Comparison of ENCODE assay signal across 11 mouse cellular contexts in genomic region chr6:37211545-37212247, GRCm38 (mm10).
A peak's percentile ranks its signal among the peaks of the same experiment; 100 is the strongest.
DNase-seq lines count a peak whose midpoint lies in the region; ATAC-seq lines count a peak whose summit lies in the region.
"Had no signal": no experiment of that assay in that cellular context is flagged by ENCODE, and none has a peak within 500 bp of the region (broad histone marks: within the 10 kb centered on the region; RNA-seq: fewer than 3 reads in every experiment).

No protein-coding gene starts in this region.

- peak; percentile 10 to 28 for DNase-seq in kidney, postnatal 4 days
- DNase-seq in kidney, adult 8-10 months = no peak
- no peak for DNase-seq in hindbrain, embryonic 14.5 days (ENCODE audit: low spot score)
- DNase-seq in spleen, adult 12 weeks (ENCODE audit: low spot score) = no peak
- DNase-seq in cerebellum, postnatal 14 days = no peak
- DNase-seq: cerebellum, adult 18-20 months; right cerebral cortex, postnatal 4 days; thymus, postnatal 14 days had no signal

- no peaks in the 10 kb centered on the region for H3K9me3 ChIP-seq in embryonic facial prominence, embryonic 13.5 days
- H3K9me3 ChIP-seq in hindbrain, embryonic 14.5 days (ENCODE audit: control insufficient read depth, low read length) = no peaks in the 10 kb centered on the region
- no peaks in the 10 kb centered on the region for H3K9me3 ChIP-seq in neural tube, embryonic 13.5 days

- H3K27me3 ChIP-seq in embryonic facial prominence, embryonic 13.5 days = no peaks in the 10 kb centered on the region
- H3K27me3 ChIP-seq in hindbrain, embryonic 14.5 days (ENCODE audit: control insufficient read depth, insufficient read depth, low read length) = no peaks in the 10 kb centered on the region
- H3K27me3 ChIP-seq in neural tube, embryonic 13.5 days = no peaks in the 10 kb centered on the region

- peaks cover 47% of the 10 kb centered on the region for H3K4me1 ChIP-seq in embryonic facial prominence, embryonic 13.5 days
- H3K4me1 ChIP-seq in hindbrain, embryonic 14.5 days (replicated peaks; ENCODE audit: control insufficient read depth, insufficient read depth, low read length) = peaks cover 33% of the 10 kb centered on the region
- peaks cover 38% of the 10 kb centered on the region for H3K4me1 ChIP-seq in neural tube, embryonic 13.5 days (replicated peaks)

- H3K36me3 ChIP-seq in embryonic facial prominence, embryonic 13.5 days = no peaks in the 10 kb centered on the region
- H3K36me3 ChIP-seq in hindbrain, embryonic 14.5 days (replicated peaks; ENCODE audit: control insufficient read depth, insufficient read depth) = no peaks in the 10 kb centered on the region
- H3K36me3 ChIP-seq in neural tube, embryonic 13.5 days = no peaks in the 10 kb centered on the region

- 0 out of 2 replicates have a peak, but pooled peaks have one; percentile 22 for ATAC-seq in embryonic facial prominence, embryonic 13.5 days (ENCODE audit: insufficient number of reproducible peaks, insufficient read depth, low FRiP score, low TSS enrichment, low read depth)
- peak; percentile 56; the same call in 1 of the 2 replicates for ATAC-seq in hindbrain, embryonic 14.5 days (ENCODE audit: low FRiP score)
- ATAC-seq in neural tube, embryonic 13.5 days (ENCODE audit: low read depth) = peak; percentile 66

- no peak overlapping the region for H3K9ac ChIP-seq in embryonic facial prominence, embryonic 13.5 days
- H3K9ac ChIP-seq in hindbrain, embryonic 14.5 days = peak overlapping the region; percentile 31; the same call in 1 of the 2 replicates
- no peak overlapping the region for H3K9ac ChIP-seq in neural tube, embryonic 13.5 days
- H3K9ac ChIP-seq: liver, embryonic 14.5 days had no signal

- H3K4me3 ChIP-seq in embryonic facial prominence, embryonic 13.5 days = no peak overlapping the region
- no peak overlapping the region for H3K4me3 ChIP-seq in hindbrain, embryonic 14.5 days (replicated peaks; ENCODE audit: low read length)
- no peak overlapping the region for H3K4me3 ChIP-seq in neural tube, embryonic 13.5 days

- WGBS in embryonic facial prominence, embryonic 13.5 days = 43% methylated on average over 9 of the region's 9 CpGs
- WGBS in hindbrain, embryonic 14.5 days = 20% methylated on average over 9 of the region's 9 CpGs
- 26% methylated on average over 9 of the region's 9 CpGs for WGBS in neural tube, embryonic 13.5 days

- no peak overlapping the region for H3K4me2 ChIP-seq in embryonic facial prominence, embryonic 13.5 days
- no peak overlapping the region for H3K4me2 ChIP-seq in hindbrain, embryonic 14.5 days (replicated peaks)
- no peak overlapping the region for H3K4me2 ChIP-seq in neural tube, embryonic 13.5 days

- H3K27ac ChIP-seq in embryonic facial prominence, embryonic 13.5 days = peak overlapping the region; percentile 80
- peak overlapping the region; percentile 74 for H3K27ac ChIP-seq in hindbrain, embryonic 14.5 days
- H3K27ac ChIP-seq in neural tube, embryonic 13.5 days (replicated peaks) = peak overlapping the region; percentile 74
- H3K27ac ChIP-seq: liver, embryonic 14.5 days had no signal

Comparison
In these comparisons a context has a peak if more than half of its experiments do, and no peak if none do; other contexts are left out.
1. DNase-seq: peak in kidney, postnatal 4 days (2 of 2); none in kidney, adult 8-10 months (0 of 2), hindbrain, embryonic 14.5 days (single experiment), spleen, adult 12 weeks (single experiment) and cerebellum, postnatal 14 days (0 of 2).
2. Peak in every context shown above with its lines, with median percentiles within 50 percentile points of each other: ATAC-seq and H3K27ac ChIP-seq.